Mouse (Mus musculus): ENCODE results near the gene Atg101. TPM values are rescaled to one million over a fixed set of nuclear protein-coding genes. Genes with fewer than 3 reads are reported as not detected.

Atg101 gene
- total RNA-seq, 1 experiment from 2014 or later: 30.7 TPM

DNA sequence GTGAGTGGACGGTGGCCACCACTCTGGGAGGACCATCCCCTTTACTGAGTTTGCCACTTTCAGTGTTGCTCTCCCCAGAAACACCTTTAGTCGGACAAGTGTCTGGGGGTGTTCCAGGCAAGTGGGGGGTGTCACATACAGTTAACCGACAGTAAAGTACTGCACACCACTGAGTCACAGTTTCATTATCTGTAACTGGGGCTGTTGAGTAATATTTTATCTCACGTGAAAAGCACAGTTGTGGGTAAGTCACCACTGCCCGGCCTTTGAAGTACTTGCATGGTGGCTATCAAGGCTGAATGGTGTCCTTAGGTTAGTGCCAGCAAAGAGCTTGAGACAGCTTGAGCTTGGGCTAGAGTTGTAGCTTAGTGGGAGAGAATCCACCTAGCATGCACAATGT is 1.6 kb upstream of the Atg101 start:
- no peak for ATAC-seq (replicated peaks; ENCODE audit: low read depth, poor library complexity, severe bottlenecking)

DNA sequence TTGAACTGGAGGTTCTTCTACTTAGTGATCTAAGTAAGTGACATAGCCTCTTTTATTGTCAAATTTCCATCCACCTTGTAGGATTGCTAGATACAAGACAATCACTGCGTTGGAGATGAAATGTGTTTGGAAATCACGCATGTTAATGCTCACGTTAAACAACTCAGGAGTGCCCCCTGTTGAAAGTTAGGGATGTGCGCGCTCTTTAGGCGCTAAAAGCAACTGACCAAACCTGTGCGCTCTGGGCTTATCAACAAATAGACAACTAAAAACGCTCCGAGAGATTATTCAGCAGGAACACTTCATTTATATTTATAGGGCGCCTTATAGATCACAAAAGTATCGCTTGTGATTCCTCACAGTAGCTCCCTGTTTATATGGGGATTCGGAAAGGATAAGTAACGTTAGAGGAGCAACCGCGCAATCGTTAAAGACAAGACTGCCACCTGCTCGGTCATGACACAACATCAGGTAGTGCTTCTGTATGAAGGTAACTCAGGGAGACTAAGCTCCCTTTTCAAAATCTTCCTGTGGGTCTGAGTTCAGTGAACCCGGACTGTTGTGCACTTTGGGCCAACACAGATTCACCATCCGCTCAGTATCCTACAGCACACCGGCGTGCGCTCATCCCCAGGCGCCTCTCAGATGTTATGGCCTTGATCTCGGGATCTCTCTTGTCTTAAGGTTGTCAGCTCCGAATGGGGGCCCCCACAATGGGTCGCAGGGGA is 725 bp upstream of the Atg101 start:
- peak; percentile 37 for ATAC-seq (replicated peaks; ENCODE audit: low read depth, poor library complexity, severe bottlenecking)

DNA sequence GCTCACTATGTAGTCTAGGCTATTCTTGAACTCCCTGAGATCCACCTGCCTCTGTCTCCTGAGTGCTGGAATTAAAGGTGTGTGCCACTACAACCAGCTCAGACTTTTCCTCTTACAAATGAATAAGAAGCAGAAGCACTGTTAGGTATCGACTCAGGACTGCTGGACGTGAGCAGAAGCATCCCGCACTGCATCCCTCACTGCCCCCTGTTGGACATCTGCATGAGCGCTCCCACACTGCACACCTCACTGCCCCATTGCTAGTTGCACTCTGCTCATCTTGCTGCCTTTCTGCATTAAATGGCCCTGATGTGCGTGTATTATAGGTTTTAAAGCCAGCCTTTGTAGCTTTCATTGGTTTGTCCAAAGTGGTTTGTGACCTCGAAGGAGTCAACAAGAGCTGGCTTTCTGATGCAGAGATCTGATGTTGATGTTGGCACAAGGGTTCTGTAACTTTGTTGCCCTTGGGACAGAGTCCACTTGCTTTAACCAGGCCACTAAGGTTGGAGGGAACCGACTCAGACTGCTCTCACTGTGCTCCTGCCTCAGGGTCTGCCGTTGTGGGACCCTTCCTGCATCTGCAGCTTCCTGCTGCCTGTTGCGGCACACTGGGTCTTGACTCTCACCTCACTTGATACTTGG is 2.2 kb downstream of the Atg101 start:
- ATAC-seq (replicated peaks; ENCODE audit: low read depth, poor library complexity, severe bottlenecking): 0 out of 2 replicates have a peak, but pooled peaks have one; percentile 42

DNA sequence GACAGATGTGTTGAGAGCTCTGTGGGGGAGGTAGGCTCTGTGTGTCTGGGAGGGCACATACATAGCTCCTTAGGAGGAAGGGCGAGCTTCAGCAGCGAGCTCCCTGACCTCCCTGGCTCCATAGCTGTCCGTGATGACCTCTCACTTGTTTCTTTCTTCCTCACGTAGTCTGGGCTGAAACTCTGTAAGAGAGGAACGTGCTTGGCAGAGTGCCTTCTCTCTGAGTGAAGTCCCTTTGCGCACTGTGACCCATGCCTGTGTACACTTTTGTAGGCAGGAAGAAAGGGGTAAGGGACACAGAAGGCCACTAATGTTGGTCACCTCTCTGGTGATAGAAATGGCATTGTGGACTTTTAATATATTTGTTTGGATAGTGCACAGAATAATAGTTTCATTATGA is 3.3 kb downstream of the Atg101 start:
- no peak for ATAC-seq (replicated peaks; ENCODE audit: low read depth, poor library complexity, severe bottlenecking)

DNA sequence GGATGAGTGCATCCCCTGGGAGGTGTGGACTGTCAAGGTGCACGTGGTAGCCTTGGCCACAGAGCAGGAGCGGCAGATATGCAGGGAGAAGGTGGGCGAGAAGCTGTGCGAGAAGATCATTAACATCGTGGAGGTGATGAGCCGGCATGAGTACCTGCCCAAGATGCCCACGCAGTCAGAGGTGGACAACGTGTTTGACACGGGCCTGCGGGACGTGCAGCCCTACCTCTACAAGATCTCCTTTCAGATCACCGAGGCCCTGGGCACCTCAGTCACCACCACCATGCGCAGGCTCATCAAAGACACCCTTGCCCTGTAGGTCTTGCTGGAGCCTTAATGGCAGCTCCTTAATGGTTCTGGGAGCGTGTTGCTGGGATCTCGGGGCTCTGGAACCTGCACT is 6.3 kb downstream of the Atg101 start:
- no peak for ATAC-seq (replicated peaks; ENCODE audit: low read depth, poor library complexity, severe bottlenecking)

DNA sequence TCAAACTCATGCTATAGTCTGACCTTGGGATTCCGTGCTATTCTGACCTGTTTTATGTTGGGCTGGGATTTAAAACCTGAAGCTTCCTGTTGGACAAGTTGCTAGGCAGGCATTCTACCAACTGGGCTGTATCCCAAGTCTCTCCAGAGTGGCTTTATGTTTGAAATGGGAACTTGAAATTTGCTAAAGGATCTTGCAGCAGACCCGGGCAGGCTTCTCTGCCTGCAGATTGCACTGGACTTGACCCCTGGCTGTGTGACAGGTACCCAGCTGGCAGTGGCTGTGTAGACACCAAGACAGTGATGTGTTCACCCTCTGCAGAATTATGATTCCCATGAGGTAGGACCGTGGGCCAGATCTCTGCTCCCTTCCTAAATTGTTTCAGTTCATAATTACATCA is 7.9 kb downstream of the Atg101 start:
- ATAC-seq (replicated peaks; ENCODE audit: low read depth, poor library complexity, severe bottlenecking): no peak

DNA sequence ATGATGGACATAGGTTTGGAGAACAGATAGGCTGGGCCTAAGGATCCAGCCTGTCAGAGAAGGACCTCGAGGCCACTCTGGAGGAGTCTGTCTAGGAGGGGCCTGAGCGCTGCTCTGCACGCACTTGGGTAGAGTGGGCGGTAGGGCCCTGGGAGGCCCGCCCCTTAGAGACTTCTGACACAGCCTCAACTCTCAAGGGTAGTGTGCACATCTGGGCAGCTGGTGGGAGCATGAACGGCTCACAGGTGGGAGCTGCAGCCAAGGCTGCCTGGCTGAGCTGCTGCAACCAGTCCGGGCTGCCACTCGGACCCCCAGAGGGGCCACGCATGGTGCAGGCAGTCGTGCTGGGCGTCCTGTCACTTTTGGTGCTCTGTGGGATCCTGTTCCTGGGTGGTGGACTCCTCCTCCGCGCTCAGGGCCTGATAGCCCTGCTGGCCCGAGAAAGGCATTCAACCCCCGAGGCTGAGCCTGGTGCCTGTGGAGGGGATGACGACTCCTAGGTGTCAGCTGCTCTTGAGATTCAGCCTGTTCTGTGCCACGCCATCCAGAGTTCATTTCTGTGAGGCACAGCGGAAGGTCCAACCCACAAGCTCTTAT is 9.1 kb downstream of the Atg101 start, which contains the start of gene 6030408B16Rik:
TSS of gene 6030408B16Rik (plus strand) at position 188 of the 597 bp plus-strand sequence.
- no peak for ATAC-seq (replicated peaks; ENCODE audit: low read depth, poor library complexity, severe bottlenecking)

DNA sequence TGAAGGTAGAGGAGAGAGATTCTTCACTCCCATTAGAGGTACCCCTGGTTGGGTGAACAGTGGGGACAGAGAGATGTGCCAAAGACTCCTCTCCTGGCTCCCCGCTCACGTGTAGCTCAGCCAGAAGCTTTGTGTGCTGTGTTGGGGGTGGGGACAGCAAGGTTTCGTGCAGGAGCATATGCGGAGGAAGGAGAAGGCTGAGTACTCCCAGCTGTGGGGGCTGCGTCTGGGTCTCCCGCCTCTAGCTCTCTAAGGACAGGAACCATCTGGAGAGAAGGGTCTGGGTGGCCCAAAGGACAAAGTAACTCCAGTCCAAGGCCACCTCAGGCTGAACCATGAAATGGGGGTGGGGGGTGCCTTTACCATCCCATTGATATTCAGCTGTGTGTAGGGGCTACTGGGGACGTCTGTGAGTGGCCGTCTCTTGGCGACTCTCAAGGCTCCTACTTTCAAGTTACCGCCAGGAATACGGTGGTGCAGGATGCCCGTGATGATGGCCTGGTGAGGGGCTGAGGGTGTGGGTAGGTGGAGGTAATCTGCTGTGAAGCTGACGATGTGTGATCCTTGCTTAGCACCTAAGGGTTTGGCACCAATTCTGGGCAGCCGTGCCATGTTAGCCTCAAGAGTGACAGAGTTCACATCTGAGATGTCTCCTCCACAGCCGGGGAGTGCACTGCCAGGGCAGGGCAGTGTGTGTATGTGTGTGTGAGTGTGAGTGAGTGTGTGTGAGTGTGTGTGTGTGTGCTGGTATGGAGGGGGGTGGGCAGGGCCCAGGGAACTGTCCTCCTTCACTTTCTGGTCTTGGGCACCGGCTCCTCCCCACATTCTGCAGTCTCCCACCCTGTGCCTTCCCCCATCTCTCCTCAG is 10.2 kb downstream of the Atg101 start:
- ATAC-seq (replicated peaks; ENCODE audit: low read depth, poor library complexity, severe bottlenecking): no peak

DNA sequence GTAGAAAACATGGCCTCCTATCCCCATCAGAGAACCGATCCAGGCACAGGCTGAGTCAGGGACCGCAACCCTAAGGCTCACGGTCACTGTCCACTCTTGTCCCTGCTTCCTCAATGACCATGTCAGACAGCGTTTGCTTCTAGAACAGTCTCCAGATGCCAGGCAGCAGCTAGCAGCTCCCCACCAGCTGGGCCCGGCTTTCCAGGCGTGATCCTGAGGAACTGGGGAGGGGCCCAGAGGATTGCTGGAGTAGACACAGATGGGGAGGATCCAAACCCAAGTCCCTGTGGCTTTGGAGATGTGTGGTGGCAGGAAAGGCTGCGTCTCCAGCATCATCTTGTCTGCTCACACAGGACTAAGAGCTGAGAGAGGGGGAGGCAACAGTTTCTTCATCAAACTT is 11.0 kb downstream of the Atg101 start:
- no peak for ATAC-seq (replicated peaks; ENCODE audit: low read depth, poor library complexity, severe bottlenecking)

DNA sequence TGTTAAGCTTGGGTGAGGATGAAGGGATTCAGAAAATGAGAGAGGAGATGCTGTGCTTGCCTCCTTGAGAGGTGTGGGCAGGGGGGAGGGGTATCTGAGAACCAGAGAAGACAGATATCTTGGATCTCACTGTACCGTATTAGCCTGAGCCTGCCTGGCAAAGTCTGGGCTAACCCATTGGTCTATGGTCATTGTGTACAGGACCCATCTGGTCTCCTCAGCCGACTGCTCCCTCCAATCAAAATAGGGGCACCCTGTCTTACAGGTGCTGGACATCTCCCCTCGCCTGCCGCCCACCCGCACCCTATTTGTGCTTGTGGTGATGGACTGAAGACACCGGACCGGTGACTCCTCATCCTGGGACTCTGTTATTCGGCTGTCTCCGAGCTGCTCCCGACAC is 11.5 kb downstream of the Atg101 start:
- no peak for ATAC-seq (replicated peaks; ENCODE audit: low read depth, poor library complexity, severe bottlenecking)

DNA sequence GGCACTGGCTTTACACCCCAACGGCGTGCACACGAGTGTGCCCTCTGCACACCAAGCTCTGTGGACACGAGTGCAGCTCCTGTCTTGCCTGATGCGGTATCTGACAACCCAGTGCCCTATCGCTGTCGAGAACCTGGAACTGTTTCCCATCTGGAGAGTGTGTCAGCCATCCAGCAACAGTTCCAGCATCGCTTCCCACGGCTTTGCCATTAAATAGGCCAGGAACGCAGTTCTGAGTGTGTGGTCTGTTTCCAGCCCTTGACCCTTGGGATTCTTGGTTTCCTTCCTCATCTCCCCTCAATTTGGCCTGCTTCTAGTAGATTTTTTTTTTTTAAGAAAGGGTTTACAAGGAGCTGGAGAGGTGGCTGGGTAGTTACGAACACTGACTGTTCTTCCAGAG is 12.0 kb downstream of the Atg101 start:
- ATAC-seq (replicated peaks; ENCODE audit: low read depth, poor library complexity, severe bottlenecking): no peak

DNA sequence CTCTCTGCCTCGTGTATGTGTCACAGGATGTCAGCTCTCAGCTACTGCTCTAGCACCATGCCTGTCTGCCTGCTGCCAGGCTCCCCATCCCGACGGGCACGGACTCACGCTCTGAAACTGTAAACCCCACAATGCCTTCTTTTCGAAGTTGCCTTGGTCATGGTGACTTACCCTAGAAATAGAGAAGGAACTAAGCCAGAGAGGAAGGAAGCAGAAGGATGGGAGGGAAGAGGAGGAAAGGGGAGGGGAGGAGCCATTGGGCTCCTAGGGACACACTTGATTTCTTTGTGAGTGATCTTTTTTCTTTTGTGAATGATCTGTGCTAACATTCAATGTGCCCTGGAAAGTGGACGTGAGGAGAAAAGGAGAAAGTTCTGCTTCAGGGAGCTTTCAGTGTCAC is 13.9 kb downstream of the Atg101 start:
- peak; percentile 53 for ATAC-seq (replicated peaks; ENCODE audit: low read depth, poor library complexity, severe bottlenecking)

DNA sequence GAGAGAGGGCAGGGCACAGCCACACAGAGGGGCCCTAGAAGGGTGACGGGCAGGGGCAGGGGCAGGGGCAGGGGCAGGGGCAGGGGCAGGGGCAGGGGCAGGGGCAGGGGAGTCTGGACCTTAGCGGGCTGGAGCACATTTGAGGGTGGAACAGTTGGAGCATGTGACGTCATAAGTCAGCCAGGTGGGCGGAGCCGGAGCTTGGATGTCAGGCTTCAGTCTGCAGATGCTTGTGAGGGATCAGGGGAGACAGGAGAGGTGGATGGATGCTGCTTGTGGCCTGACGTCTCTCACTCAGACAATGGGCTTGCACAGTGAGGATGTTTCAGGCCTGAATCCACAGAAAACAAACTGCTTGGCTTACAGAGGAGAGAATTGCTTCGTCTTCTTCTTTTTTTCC is 14.5 kb downstream of the Atg101 start:
- no peak for ATAC-seq (replicated peaks; ENCODE audit: low read depth, poor library complexity, severe bottlenecking)

DNA sequence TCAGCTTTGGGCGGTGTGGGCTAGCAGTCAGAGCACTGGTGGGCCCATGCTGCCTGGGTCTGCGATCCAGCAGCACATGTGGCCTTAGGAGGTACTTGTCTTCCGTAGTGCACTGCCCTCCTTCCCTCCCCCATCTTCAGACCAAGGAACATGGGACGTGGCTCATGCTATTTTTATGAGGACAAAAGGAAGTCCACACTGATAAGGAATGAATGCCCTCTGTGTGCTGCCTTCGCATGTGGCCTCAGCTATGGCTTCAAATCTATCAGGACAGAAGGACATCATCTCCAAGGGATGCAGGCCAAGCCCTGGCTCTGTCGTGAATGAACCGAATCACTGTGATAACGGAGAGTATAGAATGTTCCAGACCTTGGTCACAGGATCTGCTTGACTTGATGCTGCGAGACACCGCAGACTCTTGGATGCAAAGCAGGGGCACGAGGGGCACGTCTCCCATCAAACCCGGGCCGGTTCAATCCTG is 15.4 kb downstream of the Atg101 start:
- peak; percentile 23; the same call in 1 of the 2 replicates for ATAC-seq (replicated peaks; ENCODE audit: low read depth, poor library complexity, severe bottlenecking)

DNA sequence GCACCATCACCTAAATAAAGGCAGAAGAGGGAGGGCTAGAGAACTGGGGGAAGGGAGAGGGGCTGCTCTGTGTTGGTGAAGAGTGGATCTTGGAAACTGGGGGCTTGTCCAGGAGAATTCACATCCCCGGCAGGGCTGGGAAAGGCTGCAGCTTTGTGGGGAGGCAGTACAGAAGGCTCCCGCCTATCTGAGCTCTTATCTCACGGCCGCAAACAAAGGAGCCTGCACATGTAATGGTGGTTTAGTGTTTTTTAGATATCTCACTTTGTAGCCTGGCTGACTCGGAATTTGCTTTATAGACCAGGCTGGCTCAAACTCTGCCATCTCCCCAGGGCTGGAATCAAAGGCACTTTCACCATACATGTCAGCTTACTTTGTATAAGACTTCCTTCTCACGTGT is 16.1 kb downstream of the Atg101 start:
- peak; percentile 39; the same call in 1 of the 2 replicates for ATAC-seq (replicated peaks; ENCODE audit: low read depth, poor library complexity, severe bottlenecking)

DNA sequence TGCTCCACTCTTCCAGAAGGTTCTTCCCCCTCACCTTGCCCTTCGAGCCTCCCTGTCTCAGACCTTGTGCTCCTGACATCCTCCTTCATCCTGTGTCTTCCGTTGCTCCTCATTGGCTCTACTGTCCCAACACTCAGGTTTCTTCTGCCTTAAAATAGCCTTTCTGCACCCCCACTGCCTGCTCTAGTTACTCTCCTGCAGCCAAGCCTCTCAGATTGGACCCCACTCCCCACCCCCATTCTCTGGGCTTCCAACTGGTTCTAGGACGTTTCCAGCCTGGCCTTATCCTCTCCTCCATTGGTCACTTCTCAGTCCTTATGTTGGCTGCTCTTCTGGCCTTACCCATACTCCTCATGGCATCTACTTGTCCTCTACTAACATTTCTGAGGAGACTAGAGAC is 18.1 kb downstream of the Atg101 start:
- no peak for ATAC-seq (replicated peaks; ENCODE audit: low read depth, poor library complexity, severe bottlenecking)

DNA sequence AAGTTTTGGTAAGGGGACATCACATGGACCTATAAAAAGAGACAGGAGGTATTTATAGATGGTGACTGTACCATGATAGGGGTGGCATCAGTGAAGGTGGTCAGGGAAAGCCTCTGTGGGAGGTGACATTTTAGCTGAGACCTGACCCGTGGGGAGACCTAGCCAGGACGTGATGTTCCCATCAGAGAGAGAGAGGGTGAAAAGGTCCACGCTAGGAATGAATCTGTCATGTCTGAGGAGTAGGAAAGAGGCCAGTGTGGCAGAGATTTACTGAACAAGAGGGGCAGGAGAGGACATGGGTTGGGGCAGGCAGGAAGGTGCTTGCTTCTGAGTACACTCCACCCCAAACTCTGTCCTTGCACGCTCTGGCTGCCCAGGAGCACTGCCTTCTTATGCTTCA is 19.8 kb downstream of the Atg101 start:
- ATAC-seq (replicated peaks; ENCODE audit: low read depth, poor library complexity, severe bottlenecking): no peak

DNA sequence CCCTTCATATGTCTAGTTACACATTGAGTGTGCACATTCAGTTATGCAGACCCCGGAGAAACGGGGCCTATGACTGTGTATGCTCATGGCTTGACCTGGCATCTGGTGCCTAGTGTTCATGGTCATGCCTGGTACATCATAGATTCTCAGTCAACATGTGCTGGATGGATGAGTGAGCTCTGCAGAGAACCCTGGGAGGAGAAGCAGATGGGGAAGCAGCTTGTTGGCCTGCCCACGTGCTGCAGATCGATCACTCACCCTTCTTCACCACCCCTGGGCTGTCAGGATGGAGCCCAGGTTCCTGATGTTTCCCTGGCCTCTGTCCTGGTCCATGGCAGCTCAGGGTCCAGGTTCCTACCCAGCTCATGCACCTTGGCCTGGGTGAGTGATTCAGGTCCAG is 22.4 kb downstream of the Atg101 start:
- no peak for ATAC-seq (replicated peaks; ENCODE audit: low read depth, poor library complexity, severe bottlenecking)

DNA sequence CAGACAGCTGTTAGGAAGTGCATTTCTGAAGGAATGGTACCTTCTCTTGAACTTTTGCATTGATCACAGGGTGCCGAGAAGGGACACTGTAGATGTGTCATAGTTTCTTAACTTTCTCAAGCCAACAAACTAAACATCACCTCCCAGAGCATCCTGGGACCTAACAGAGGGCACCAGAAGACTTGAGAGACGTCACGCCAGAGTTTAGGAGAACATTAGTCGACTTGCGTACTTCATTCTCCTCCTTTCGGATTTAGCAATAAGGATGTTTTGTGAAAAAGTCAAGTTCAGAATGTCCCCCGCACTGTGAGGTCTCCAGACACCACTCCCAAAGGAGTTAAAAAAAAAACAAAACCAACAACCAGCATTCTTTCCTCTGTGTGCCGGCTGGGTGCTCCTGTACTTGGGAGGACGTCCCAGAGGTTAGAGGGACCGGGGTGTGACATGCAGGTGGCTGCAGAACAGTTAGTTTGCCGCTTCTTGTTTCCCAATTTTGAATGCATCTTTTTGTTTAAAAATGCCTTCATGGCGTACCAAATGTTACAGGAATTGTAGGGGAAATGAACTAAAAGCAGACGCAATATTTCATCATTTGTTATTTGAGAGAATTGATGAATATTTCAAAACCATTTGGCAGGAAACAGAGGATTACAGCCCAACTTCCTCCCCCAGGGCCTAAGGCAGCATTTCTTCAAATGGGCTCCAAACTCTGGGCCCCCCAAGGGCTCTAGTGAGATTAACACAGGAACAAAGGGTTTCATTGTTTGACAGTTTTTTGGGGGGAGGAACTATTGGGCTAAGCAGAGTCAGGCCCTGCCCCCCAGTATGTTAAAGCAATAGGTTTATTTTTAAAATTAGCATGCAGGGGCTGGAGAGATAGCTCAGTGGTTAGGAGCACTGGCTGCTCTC is 24.6 kb downstream of the Atg101 start:
- ATAC-seq (replicated peaks; ENCODE audit: low read depth, poor library complexity, severe bottlenecking): peak; percentile 55
